Mouse (Mus musculus) MEL (cell line): ENCODE data around the gene Krt1.

Source experiments
- CHD2 ChIP-seq: IDR thresholded peaks from 2 replicates; pipeline ENCODE4 v1.6.1; 2011; ENCODE audit warnings: low read length, improper control_type of control experiment
- ETS1 ChIP-seq: IDR thresholded peaks from 2 replicates; pipeline ENCODE4 v1.6.1; 2012; ENCODE audit warnings: low read depth, mild to moderate bottlenecking, inconsistent platforms, low read length, improper control_type of control experiment, moderate library complexity
- HCFC1 ChIP-seq: IDR thresholded peaks from 2 replicates; pipeline ENCODE4 v1.6.1; 2012; ENCODE audit warnings: low read depth, mild to moderate bottlenecking, inconsistent platforms, low read length, improper control_type of control experiment, moderate library complexity
- KAT2A ChIP-seq: conservative IDR thresholded peaks from 2 replicates; pipeline ENCODE4 v1.6.1; 2012; ENCODE audit warnings: low read depth, low read length, improper control_type of control experiment, inconsistent platforms
- POLR2A ChIP-seq, 2 experiments: IDR thresholded peaks; 2 replicates each; pipeline ENCODE4 v1.6.1; 2011 to 2012; ENCODE audit warnings: low read length in 2 of 2, mild to moderate bottlenecking in 2 of 2, control low read depth in 1 of 2, improper control_type of control experiment in 1 of 2, low read depth in 1 of 2, moderate library complexity in 1 of 2; ENCODE audit not compliant: control insufficient read depth in 1 of 2, insufficient read depth in 1 of 2, poor library complexity in 1 of 2

- no peak for TF ChIP-seq KAT2A
- TF ChIP-seq POLR2A (IDR thresholded peaks at IDR 0.05; ENCODE audit: control insufficient read depth in 1 of 2, insufficient read depth in 1 of 2, low read depth in 1 of 2, low read length in 2 of 2, poor library complexity in 1 of 2) = no peak
- TF ChIP-seq ETS1 = no peak
- no peak for TF ChIP-seq HCFC1
- TF ChIP-seq CHD2 = no peak
Observed at GRCm38 (mm10) chr15:101845971-101846403, 4.6 kb downstream of the Krt1 start.
